Mouse (Mus musculus): ENCODE results near the gene Usp29.

The Usp29 gene

GRCm38 (mm10) chr7:6816706-6817376 is 86.5 kb downstream of the Usp29 start:
- no peak for DNase-seq (ENCODE audit: low read depth)

GRCm38 (mm10) chr7:6820296-6820695 is 89.9 kb downstream of the Usp29 start:
- DNase-seq (ENCODE audit: low read depth): no peak

- DNase-seq (ENCODE audit: low read depth): no peak
Measured at GRCm38 (mm10) chr7:6822633-6823032, 92.3 kb downstream of the Usp29 start.

GRCm38 (mm10) chr7:6823673-6824072 is 93.3 kb downstream of the Usp29 start:
- DNase-seq (ENCODE audit: low read depth): no peak

GRCm38 (mm10) chr7:6825966-6826647 is 95.7 kb downstream of the Usp29 start:
- peak; percentile 4 for DNase-seq (ENCODE audit: low read depth)

- no peak for DNase-seq (ENCODE audit: low read depth)
Measured at GRCm38 (mm10) chr7:6829148-6829547, 98.8 kb downstream of the Usp29 start.

GRCm38 (mm10) chr7:6834950-6835349 is 104.6 kb downstream of the Usp29 start:
- no peak for DNase-seq (ENCODE audit: low read depth)

- no peak for DNase-seq (ENCODE audit: low read depth)
Measured at GRCm38 (mm10) chr7:6835351-6835750, 105.0 kb downstream of the Usp29 start.

GRCm38 (mm10) chr7:6837297-6837925 is 107.0 kb downstream of the Usp29 start:
- DNase-seq (ENCODE audit: low read depth): no peak

- no peak for DNase-seq (ENCODE audit: low read depth)
Measured at GRCm38 (mm10) chr7:6837926-6838554, 107.7 kb downstream of the Usp29 start.

- DNase-seq (ENCODE audit: low read depth): peak; percentile 18
Measured at GRCm38 (mm10) chr7:6840860-6841259, 110.5 kb downstream of the Usp29 start.

GRCm38 (mm10) chr7:6849495-6849894 is 119.1 kb downstream of the Usp29 start:
- DNase-seq (ENCODE audit: low read depth): no peak

- no peak for DNase-seq (ENCODE audit: low read depth)
Measured at GRCm38 (mm10) chr7:6850321-6850720, 119.9 kb downstream of the Usp29 start.

- no peak for DNase-seq (ENCODE audit: low read depth)
Measured at GRCm38 (mm10) chr7:6851256-6851655, 120.9 kb downstream of the Usp29 start.

GRCm38 (mm10) chr7:6851717-6852503 is 121.5 kb downstream of the Usp29 start:
- no peak for DNase-seq (ENCODE audit: low read depth)

GRCm38 (mm10) chr7:6855613-6856405 is 125.4 kb downstream of the Usp29 start:
- DNase-seq (ENCODE audit: low read depth): no peak

GRCm38 (mm10) chr7:6858694-6859270 is 128.4 kb downstream of the Usp29 start:
- no peak for DNase-seq (ENCODE audit: low read depth)

- no peak for DNase-seq (ENCODE audit: low read depth)
Measured at GRCm38 (mm10) chr7:6860689-6861088, 130.3 kb downstream of the Usp29 start.

GRCm38 (mm10) chr7:6866351-6866750 is 136.0 kb downstream of the Usp29 start:
- no peak for DNase-seq (ENCODE audit: low read depth)

GRCm38 (mm10) chr7:6868831-6869230 is 138.5 kb downstream of the Usp29 start:
- DNase-seq (ENCODE audit: low read depth): no peak

- DNase-seq (ENCODE audit: low read depth): no peak
Measured at GRCm38 (mm10) chr7:6869556-6869955, 139.2 kb downstream of the Usp29 start.

Data from NIH3T3 (cell line).